Mouse (Mus musculus) urinary bladder, postnatal 10 days (tissue): ENCODE measurements at regions not wholly inside any gene's neighbourhood (a gene's known extent, or its start where the extent isn't known, plus 50 kb on each side); places are given as distances from the start of the nearest gene placed in this dataset.
"Not testable (repeated sequence)": the region's sequence is repeated elsewhere in the genome, so short reads cannot be mapped to it uniquely, and the experiment has no call there.

Experiments used
- DNase-seq: peaks from one replicate; pipeline ENCODE4 v3.0.0; 2022; ENCODE audit warnings: low spot score

- no peak for DNase-seq
Measured at GRCm38 (mm10) chr3:9064266-9065031, 545.4 kb downstream of the Zfp704 start.

GRCm38 (mm10) chr3:9063662-9064061, 546.2 kb downstream of the Zfp704 start:
- DNase-seq, result no peak

GRCm38 (mm10) chr3:9061396-9061795, 548.5 kb downstream of the Zfp704 start:
- DNase-seq, result no peak

GRCm38 (mm10) chr3:9057703-9058102, 552.2 kb downstream of the Zfp704 start:
- not testable (repeated sequence) for DNase-seq

- DNase-seq, result no peak
Measured at GRCm38 (mm10) chr3:9056846-9057245, 553.0 kb downstream of the Zfp704 start.

- DNase-seq, result no peak
Measured at GRCm38 (mm10) chr3:9055780-9056179, 554.1 kb downstream of the Zfp704 start.
